Mouse (Mus musculus) adrenal gland, postnatal 25 days (tissue): ENCODE measurements around the gene Mgat2. TPM values are rescaled to one million over a fixed set of nuclear protein-coding genes. Genes with fewer than 3 reads are reported as not detected.
"Not testable (repeated sequence)": the region's sequence is repeated elsewhere in the genome, so short reads cannot be mapped to it uniquely, and the experiment has no call there.

ENCODE experiments used
- DNase-seq: peaks from one replicate; pipeline ENCODE4 v3.0.0; 2021; ENCODE audit warnings: mixed read lengths
- long read RNA-seq: library from polyadenylated mRNA; stranded (forward); transcript quantifications from one replicate; pipeline ENCODE4 v2.0.0, GENCODE M21; 2021
- total RNA-seq: library from RNA; stranded (reverse); gene quantifications from 2 replicates; pipeline ENCODE4 v1.2.3, GENCODE M21; 2021

Mgat2 gene
- total RNA-seq: 48.4 and 54.3 TPM in 2 replicates
- long read RNA-seq, transcript Mgat2-201 (1 exons, 2,614 nt): major isoform, 224 of 224 reads
- long read RNA-seq, partial matches to known transcripts: 0 of 224 reads
- long read RNA-seq, other reads (novel, unspliced or antisense): 0 of 224 reads

DNA sequence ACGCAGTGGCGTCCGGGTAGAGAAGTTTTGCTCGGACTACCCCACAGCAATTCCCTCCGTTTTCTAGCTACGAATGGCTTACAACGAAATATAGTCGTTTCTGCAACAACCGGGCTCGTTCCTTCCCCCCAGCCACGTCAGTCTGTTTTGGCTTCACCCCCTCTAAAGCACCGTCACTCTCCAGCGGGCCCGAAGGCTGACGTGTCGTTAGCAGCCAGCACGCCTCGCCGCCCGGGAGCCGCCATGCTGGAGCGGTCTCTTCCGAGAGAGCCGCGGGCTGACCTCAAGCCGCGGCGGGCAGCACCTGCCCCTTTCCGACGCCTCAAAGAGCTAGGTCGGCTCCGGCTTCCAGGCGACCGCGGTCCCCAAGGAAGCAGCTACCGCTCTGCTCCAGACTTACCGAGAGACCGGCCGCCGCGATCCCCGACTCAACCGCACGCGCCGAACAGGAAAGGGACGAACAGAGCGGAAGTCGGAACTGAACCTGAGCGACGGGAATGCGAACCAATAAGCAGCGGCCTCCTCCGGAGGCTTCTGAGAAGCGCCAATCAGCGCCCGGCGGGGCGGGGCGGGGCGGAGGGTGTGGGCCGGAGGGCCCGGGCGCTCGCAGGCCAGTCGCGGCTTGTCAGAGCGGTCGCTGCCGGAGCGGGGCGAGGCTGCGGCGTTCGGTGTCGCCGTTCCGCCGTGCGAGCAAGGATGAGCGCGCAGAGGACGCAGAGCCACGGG lies at the start of gene Mgat2, which contains the start of gene Rpl36al:
Mgat2 (plus strand) TSS at position 575 of the 726 bp plus-strand sequence.
Rpl36al (minus strand) TSS at position 501 of the 726 bp plus-strand sequence.
- peak; percentile 100 for DNase-seq

GRCm38 (mm10) chr12:69139201-69139600 lies 44.8 kb upstream of the Mgat2 start:
- DNase-seq: no peak

GRCm38 (mm10) chr12:69139841-69140240 lies 44.1 kb upstream of the Mgat2 start:
- DNase-seq: no peak

GRCm38 (mm10) chr12:69143460-69143859 lies 40.5 kb upstream of the Mgat2 start:
- DNase-seq: no peak

GRCm38 (mm10) chr12:69147166-69147735 lies 36.7 kb upstream of the Mgat2 start:
- DNase-seq: no peak

DNA sequence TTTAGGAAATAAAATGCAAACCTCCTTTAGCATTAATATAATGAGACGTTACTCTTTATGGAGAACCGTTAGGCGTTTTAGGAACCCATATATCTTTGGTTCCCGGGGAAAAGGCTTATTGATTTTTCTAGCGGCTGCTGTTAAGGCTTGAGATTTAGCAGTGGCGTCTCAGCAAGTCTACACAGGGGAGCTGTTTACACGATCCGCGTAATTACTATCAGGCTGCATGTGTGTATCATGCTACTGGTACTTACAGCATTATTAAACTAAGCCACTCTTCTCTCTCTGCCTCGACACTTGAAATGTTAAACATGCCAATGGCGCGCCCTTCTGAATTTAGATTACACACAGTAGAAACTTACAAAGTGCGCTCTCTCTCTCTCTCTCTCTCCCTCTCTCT lies 33.9 kb upstream of the Mgat2 start:
- DNase-seq: no peak

GRCm38 (mm10) chr12:69155923-69156322 lies 28.0 kb upstream of the Mgat2 start:
- DNase-seq: no peak

DNA sequence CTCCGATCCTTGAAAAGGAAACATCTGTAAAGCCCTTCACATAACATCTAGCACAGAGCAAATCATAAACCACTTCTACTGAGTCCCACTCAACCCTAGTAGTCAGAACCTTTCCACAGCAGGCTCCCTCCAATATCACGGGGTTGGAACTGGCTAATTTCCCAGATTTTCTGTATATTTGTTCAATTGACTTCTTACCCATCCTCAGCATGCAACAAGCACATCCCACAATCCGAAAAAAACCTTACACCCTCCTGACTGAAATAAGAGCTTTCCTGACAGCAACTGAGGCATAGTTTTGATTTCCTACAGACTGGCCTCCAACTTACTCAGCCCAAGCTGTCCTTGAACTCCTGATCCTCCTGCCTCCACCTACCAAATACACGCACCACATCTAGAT lies 27.5 kb upstream of the Mgat2 start:
- no peak for DNase-seq

GRCm38 (mm10) chr12:69157107-69157506 lies 26.9 kb upstream of the Mgat2 start:
- no peak for DNase-seq

GRCm38 (mm10) chr12:69158366-69158764 lies 25.6 kb upstream of the Mgat2 start:
- DNase-seq: no peak

DNA sequence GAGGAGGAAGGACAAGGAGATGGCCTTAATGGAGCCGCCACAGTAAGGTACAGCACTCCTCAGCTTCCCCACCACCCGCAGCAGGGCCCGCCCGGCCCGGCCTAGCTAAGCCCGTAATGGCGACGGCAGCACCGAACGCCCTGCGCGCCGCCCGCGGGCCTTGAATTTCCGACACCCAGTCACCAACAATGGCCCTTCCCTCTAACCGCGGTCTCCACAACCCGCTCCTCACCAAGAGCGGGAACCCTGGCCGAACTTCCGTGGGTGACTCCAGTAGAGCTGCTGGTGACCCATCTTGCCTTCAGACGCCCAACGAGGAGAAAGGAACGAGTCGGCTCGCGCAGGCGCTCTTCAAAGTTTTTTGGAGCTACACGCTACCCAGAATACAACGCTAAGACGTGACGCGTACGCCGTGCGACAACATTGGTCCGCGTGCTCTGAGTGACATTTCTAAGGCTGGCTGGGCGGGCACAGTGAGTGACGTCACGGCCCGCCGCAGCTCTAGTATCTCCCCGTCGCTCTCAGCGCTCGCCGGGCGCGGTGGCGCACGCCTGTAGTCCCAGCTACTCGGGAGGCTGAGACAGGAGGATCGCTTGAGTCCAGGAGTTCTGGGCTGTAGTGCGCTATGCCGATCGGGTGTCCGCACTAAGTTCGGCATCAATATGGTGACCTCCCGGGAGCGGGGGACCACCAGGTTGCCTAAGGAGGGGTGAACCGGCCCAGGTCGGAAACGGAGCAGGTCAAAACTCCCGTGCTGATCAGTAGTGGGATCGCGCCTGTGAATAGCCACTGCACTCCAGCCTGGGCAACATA lies 25.0 kb upstream of the Mgat2 start, which contains the start of gene Rps29:
Rps29 (minus strand) TSS at position 422 of the 813 bp plus-strand sequence.
- DNase-seq: peak; percentile 95

DNA sequence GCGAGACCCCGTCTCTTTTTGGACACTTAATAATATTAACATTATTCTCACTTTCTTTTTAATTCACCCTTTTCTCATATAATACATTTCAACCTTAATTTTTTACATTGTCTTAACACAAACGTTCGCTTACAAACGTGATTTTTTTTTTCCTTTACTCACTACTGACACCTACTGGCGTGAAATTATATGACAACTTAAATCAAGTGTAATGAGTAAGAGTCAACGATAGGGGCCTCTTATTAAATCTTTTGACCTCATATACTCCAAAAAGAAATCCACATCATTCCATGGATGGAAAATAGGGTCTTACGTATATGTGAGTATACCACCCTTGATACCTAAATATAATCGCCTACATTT lies 24.4 kb upstream of the Mgat2 start:
- DNase-seq: no peak

DNA sequence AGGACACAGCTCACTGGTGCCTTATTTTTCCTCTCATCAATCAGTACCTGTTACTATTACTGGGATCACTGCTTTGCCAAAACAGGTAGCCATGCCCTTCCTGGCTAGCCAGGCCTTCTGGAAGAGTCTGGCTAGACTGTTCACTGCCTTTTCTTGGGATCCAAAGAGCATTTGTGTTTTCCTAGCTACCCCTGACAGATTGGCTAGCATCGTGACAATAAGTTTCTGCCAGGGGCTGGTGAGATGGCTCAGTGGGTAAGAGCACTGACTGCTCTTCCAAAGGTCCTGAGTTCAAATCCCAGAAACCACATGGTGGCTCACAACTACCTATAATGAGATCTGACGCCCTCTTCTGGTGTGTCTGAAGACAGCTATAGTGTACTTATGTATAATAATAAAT lies 23.3 kb upstream of the Mgat2 start:
- DNase-seq: not testable (repeated sequence)

DNA sequence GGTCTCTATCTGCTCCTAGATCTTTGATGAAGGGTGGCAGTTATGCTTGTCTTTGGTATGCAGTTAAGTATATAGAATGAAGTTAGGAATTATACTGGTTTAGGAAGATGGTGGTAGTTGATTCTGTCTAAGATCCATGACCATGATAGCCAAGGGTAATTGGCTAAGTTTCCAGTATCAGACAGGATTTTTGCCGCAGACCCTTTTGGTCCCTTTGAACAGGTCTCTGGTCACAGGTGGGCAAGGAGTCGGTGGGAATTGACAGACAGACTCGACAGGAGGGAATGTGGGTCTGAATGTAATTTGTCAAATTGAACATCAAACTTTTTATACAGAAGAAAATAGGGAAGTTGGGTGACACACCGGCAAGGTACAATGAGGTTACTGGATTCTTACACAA lies 20.4 kb upstream of the Mgat2 start:
- not testable (repeated sequence) for DNase-seq

- DNase-seq: no peak
Observed at GRCm38 (mm10) chr12:69164904-69165303, 19.1 kb upstream of the Mgat2 start.

DNA sequence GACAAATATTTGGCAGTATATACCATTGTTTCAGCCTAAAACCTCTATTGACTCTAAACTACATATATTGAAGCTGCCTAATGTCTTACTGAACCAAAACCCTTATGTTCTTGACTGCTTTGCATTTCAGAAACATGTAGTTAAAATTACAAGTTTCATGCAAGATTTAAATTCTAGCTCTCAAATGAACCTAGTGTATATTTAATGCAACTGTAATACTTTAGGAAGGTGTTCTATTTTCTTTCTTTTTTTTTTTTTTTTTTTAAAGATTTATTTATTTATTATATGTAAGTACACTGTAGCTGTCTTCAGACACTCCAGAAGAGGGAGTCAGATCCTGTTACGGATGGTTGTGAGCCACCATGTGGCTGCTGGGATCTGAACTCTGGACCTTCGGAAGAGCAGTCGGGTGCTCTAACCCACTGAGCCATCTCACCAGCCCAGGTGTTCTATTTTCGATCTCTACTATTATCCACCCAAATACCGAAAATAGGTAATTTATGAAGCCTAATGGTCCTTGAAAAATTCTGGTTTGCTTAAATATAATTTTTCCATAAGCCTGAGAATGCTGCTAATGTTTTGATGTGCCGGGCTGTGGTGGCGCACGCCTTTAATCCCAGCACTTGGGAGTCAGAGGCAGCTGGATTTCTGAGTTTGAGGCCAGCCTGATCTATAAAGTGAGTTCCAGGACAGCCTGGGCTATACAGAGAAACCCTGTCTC lies 16.9 kb upstream of the Mgat2 start:
- DNase-seq: not testable (repeated sequence)

DNA sequence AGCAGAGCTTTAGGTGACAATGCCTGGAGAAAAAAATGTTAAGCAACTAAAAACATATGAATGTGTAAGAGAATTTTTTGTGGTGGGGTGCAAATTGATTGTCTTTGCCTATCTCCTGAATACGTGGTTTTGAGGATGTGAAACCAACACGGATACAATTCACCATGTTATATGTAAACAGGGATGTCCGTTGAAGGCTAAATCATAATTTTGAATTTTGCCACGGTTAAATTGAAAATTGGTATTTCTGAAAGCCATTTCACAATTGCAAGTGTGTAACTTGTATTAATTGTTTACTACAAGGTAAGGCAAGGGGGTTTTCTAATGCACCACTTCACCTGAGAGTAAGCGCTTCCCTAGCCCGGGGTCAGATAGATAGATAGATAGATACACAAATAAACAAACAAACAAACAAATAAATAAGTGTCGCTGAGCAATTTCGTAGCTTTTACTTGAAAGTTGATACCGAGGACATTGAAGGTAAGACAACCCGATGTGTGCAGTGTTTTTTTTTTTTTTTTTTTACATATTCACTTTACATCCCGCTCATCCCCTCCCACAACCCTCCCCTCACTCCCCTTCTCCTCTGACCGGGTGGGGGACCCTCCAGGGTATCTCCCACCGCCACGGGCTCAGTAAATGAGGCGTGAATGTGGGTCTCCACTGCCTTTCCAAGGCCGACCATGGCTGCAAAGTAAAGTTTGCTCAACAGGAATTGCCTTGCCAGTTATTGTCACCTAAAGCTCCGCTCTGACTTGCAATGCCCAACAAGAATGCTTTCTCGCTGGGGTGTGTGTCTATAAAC lies 16.1 kb upstream of the Mgat2 start:
- no peak for DNase-seq

DNA sequence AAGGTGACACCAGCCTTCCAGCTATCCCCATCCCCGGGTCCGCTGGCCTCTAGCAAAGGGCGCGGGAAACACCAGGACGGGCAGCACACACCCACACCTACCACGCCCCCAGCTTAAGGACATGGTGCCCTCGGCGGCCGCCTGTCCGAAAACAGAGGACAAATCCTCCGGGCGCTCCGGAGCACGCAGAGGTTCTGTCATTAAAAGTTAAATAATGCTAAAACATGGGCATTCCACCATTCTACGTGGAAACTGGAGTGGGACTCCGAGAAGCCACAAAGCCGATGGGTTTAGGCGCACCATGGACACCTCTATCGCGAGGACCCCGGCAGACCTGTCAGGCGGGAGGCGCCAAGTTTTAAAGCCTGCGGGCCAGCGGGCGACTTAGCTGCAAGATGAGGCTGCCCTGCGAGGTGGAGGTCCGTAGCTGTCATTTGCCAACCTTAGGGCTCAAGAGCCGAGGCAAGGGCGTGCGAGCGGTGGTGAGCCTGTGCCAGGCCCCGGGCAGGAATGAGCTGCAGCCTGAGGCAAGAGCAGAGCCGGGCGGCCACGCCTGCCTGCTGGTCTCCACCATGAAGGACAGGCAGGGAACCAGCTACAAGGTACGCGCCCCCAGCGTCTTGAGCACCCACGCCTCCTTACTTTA lies 15.4 kb upstream of the Mgat2 start, which contains the start of gene Lrr1:
Lrr1 (plus strand) TSS at position 354 of the 646 bp plus-strand sequence.
- DNase-seq: peak; percentile 81

- DNase-seq: no peak
Observed at GRCm38 (mm10) chr12:69171307-69171706, 12.7 kb upstream of the Mgat2 start.

- DNase-seq: no peak
Observed at GRCm38 (mm10) chr12:69175975-69176374, 8.0 kb upstream of the Mgat2 start.

DNA sequence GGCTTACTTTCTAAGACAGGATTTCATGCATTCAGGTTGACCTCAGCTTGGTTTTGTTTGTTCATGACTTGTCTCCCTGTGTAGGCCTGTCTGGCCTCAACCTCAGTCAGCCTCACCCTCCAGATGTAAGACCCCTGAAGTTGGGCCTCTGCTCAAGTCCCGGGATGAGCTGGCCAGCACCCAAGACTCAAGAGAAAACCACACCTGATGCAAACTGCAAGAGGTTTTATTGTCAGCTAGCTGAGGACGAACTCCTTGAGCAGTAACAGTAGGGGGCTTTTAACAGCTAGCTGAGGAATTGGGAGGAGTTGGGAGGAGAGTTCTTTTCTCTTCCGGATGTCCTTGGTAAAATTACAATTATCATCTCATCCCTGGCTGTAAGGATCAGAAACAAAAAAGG lies 6.4 kb upstream of the Mgat2 start:
- DNase-seq: no peak
